Mouse (Mus musculus): ENCODE measurements at regions not wholly inside any gene's neighbourhood (a gene's known extent, or its start where the extent isn't known, plus 50 kb on each side); places are given as distances from the start of the nearest gene placed in this dataset.

- no peaks in the 10 kb centered on the region for H3K79me2 ChIP-seq (ENCODE audit: inconsistent target)
- no peak overlapping the region for H3K27ac ChIP-seq
- no peaks in the 10 kb centered on the region for H3K36me3 ChIP-seq (ENCODE audit: inconsistent target)
- 27% methylated on average over 2 of the region's 2 CpGs for WGBS (ENCODE audit: missing documents)
- H3K4me3 ChIP-seq (ENCODE audit: inconsistent target), result no peak overlapping the region
Observed at GRCm38 (mm10) chr13:44407307-44407706, 322.0 kb upstream of the Jarid2 start.

- Histone ChIP-seq H3K4me3 (ENCODE audit: inconsistent target) (no peak overlapping the region), H3K79me2 (ENCODE audit: inconsistent target) (no peaks in the 10 kb centered on the region), H3K36me3 (ENCODE audit: inconsistent target) (no peaks in the 10 kb centered on the region), H3K27ac (no peak overlapping the region)
- WGBS (ENCODE audit: missing documents), result 99% methylated on average over 6 of the region's 6 CpGs
Observed at GRCm38 (mm10) chr13:44408619-44408959, 320.7 kb upstream of the Jarid2 start.

- no peaks in the 10 kb centered on the region for H3K79me2 ChIP-seq (ENCODE audit: inconsistent target)
- 94% methylated on average over 14 of the region's 14 CpGs for WGBS (ENCODE audit: missing documents)
- no peak overlapping the region for H3K27ac ChIP-seq
- no peaks in the 10 kb centered on the region for H3K36me3 ChIP-seq (ENCODE audit: inconsistent target)
- no peak overlapping the region for H3K4me3 ChIP-seq (ENCODE audit: inconsistent target)
Observed at GRCm38 (mm10) chr13:44408960-44409719, 320.1 kb upstream of the Jarid2 start.

GRCm38 (mm10) chr13:44409720-44410047 is 319.6 kb upstream of the Jarid2 start:
- no peak overlapping the region for H3K4me3 ChIP-seq (ENCODE audit: inconsistent target)
- WGBS (ENCODE audit: missing documents), result 89% methylated on average over 5 of the region's 5 CpGs
- H3K79me2 ChIP-seq (ENCODE audit: inconsistent target), result no peaks in the 10 kb centered on the region
- no peak overlapping the region for H3K27ac ChIP-seq
- H3K36me3 ChIP-seq (ENCODE audit: inconsistent target), result no peaks in the 10 kb centered on the region

- Histone ChIP-seq H3K4me3 (ENCODE audit: inconsistent target) (no peak overlapping the region), H3K36me3 (ENCODE audit: inconsistent target) (no peaks in the 10 kb centered on the region), H3K79me2 (ENCODE audit: inconsistent target) (no peaks in the 10 kb centered on the region), H3K27ac (no peak overlapping the region)
- WGBS (ENCODE audit: missing documents), result 88% methylated on average over 2 of the region's 2 CpGs
Observed at GRCm38 (mm10) chr13:44411781-44412496, 317.3 kb upstream of the Jarid2 start.

- 94% methylated on average over 9 of the region's 9 CpGs for WGBS (ENCODE audit: missing documents)
- no peaks in the 10 kb centered on the region for H3K36me3 ChIP-seq (ENCODE audit: inconsistent target)
- H3K4me3 ChIP-seq (ENCODE audit: inconsistent target), result no peak overlapping the region
- H3K27ac ChIP-seq, result no peak overlapping the region
- H3K79me2 ChIP-seq (ENCODE audit: inconsistent target), result no peaks in the 10 kb centered on the region
Observed at GRCm38 (mm10) chr13:44413305-44413704, 316.0 kb upstream of the Jarid2 start.

GRCm38 (mm10) chr13:44415971-44416370 is 313.3 kb upstream of the Jarid2 start:
- 95% methylated on average over 7 of the region's 7 CpGs for WGBS (ENCODE audit: missing documents)
- H3K79me2 ChIP-seq (ENCODE audit: inconsistent target), result no peaks in the 10 kb centered on the region
- no peak overlapping the region for H3K4me3 ChIP-seq (ENCODE audit: inconsistent target)
- no peaks in the 10 kb centered on the region for H3K36me3 ChIP-seq (ENCODE audit: inconsistent target)
- H3K27ac ChIP-seq, result no peak overlapping the region

GRCm38 (mm10) chr13:44416986-44417385 is 312.3 kb upstream of the Jarid2 start:
- H3K36me3 ChIP-seq (ENCODE audit: inconsistent target), result no peaks in the 10 kb centered on the region

GRCm38 (mm10) chr13:44419056-44419455 is 310.2 kb upstream of the Jarid2 start:
- H3K79me2 ChIP-seq (ENCODE audit: inconsistent target), result no peaks in the 10 kb centered on the region
- no peak overlapping the region for H3K4me3 ChIP-seq (ENCODE audit: inconsistent target)
- H3K36me3 ChIP-seq (ENCODE audit: inconsistent target), result no peaks in the 10 kb centered on the region
- peak overlapping the region; percentile 28 for H3K27ac ChIP-seq
- 46% methylated on average over 8 of the region's 8 CpGs for WGBS (ENCODE audit: missing documents)

More at GRCm38 (mm10) chr13:44416986-44417385, 312.3 kb upstream of the Jarid2 start:
- Histone ChIP-seq H3K4me3 (ENCODE audit: inconsistent target) (no peak overlapping the region), H3K79me2 (ENCODE audit: inconsistent target) (no peaks in the 10 kb centered on the region), H3K27ac (no peak overlapping the region)
- WGBS (ENCODE audit: missing documents), result 46% methylated on average over 8 of the region's 8 CpGs

- Histone ChIP-seq H3K4me3 (ENCODE audit: inconsistent target) (no peak overlapping the region), H3K79me2 (ENCODE audit: inconsistent target) (no peaks in the 10 kb centered on the region), H3K36me3 (ENCODE audit: inconsistent target) (no peaks in the 10 kb centered on the region), H3K27ac (peak overlapping the region; percentile 28)
- 13% methylated on average over 14 of the region's 15 CpGs for WGBS (ENCODE audit: missing documents)
Observed at GRCm38 (mm10) chr13:44419472-44420226, 309.6 kb upstream of the Jarid2 start.

- H3K27ac ChIP-seq, result peak overlapping the region; percentile 28; the same call in 1 of the 2 replicates
- H3K79me2 ChIP-seq (ENCODE audit: inconsistent target), result no peaks in the 10 kb centered on the region
- H3K36me3 ChIP-seq (ENCODE audit: inconsistent target), result no peaks in the 10 kb centered on the region
- H3K4me3 ChIP-seq (ENCODE audit: inconsistent target), result no peak overlapping the region
- 40% methylated on average over 6 of the region's 6 CpGs for WGBS (ENCODE audit: missing documents)
Observed at GRCm38 (mm10) chr13:44420227-44420592, 309.1 kb upstream of the Jarid2 start.

- Histone ChIP-seq H3K79me2 (ENCODE audit: inconsistent target) (no peaks in the 10 kb centered on the region), H3K4me3 (ENCODE audit: inconsistent target) (no peak overlapping the region), H3K36me3 (ENCODE audit: inconsistent target) (no peaks in the 10 kb centered on the region), H3K27ac (no peak overlapping the region)
- 94% methylated on average over 7 of the region's 8 CpGs for WGBS (ENCODE audit: missing documents)
Observed at GRCm38 (mm10) chr13:44420941-44421340, 308.3 kb upstream of the Jarid2 start.

- no peaks in the 10 kb centered on the region for H3K36me3 ChIP-seq (ENCODE audit: inconsistent target)
- no peak overlapping the region for H3K27ac ChIP-seq
- WGBS (ENCODE audit: missing documents), result 100% methylated on average over 3 of the region's 3 CpGs
- H3K79me2 ChIP-seq (ENCODE audit: inconsistent target), result no peaks in the 10 kb centered on the region
- H3K4me3 ChIP-seq (ENCODE audit: inconsistent target), result no peak overlapping the region
Observed at GRCm38 (mm10) chr13:44421426-44421825, 307.8 kb upstream of the Jarid2 start.

- Histone ChIP-seq H3K4me3 (ENCODE audit: inconsistent target) (no peak overlapping the region), H3K79me2 (ENCODE audit: inconsistent target) (no peaks in the 10 kb centered on the region), H3K36me3 (ENCODE audit: inconsistent target) (no peaks in the 10 kb centered on the region), H3K27ac (no peak overlapping the region)
- 90% methylated on average over 5 of the region's 5 CpGs for WGBS (ENCODE audit: missing documents)
Observed at GRCm38 (mm10) chr13:44421922-44422321, 307.4 kb upstream of the Jarid2 start.

GRCm38 (mm10) chr13:44430492-44430891 is 298.8 kb upstream of the Jarid2 start:
- Histone ChIP-seq H3K79me2 (ENCODE audit: inconsistent target) (no peaks in the 10 kb centered on the region), H3K27ac (no peak overlapping the region), H3K36me3 (ENCODE audit: inconsistent target) (no peaks in the 10 kb centered on the region), H3K4me3 (ENCODE audit: inconsistent target) (no peak overlapping the region)
- WGBS (ENCODE audit: missing documents), result 96% methylated on average over 8 of the region's 8 CpGs

Data from macrophage (primary cell).